Mouse (Mus musculus) myocyte (in vitro differentiated cells): ENCODE measurements around the gene Rbm38.

Source experiments
- CEBPB ChIP-seq: IDR thresholded peaks from 2 replicates; pipeline ENCODE4 v1.6.1; 2011; ENCODE audit warnings: mild to moderate bottlenecking, moderate library complexity; ENCODE audit not compliant: poor library complexity, insufficient read depth, severe bottlenecking
- E2F4 ChIP-seq: IDR thresholded peaks from one replicate; pipeline ENCODE4 v1.6.1; 2011; ENCODE audit warnings: mild to moderate bottlenecking, control low read depth, moderate library complexity; ENCODE audit not compliant: insufficient read depth
- MYOG ChIP-seq, 3 experiments: IDR thresholded peaks; one replicate each; pipeline ENCODE4 v1.6.1; 2011; ENCODE audit warnings: control low read depth in 2 of 3, low read depth in 2 of 3, mild to moderate bottlenecking in 2 of 3; ENCODE audit not compliant: insufficient read length in 2 of 3, control insufficient read depth in 1 of 3, insufficient read depth in 1 of 3
- POLR2A ChIP-seq: IDR thresholded peaks from one replicate; pipeline ENCODE4 v1.6.1; 2011; ENCODE audit warnings: low read depth, mild to moderate bottlenecking, control low read depth, moderate library complexity; ENCODE audit not compliant: insufficient read length
- POLR2AphosphoS2 ChIP-seq: IDR thresholded peaks from one replicate; pipeline ENCODE4 v1.6.1; 2011; ENCODE audit warnings: low read depth, control low read depth; ENCODE audit not compliant: insufficient read length
- SRF ChIP-seq: IDR thresholded peaks from one replicate; pipeline ENCODE4 v1.6.1; 2011; ENCODE audit warnings: low read depth; ENCODE audit not compliant: control insufficient read depth, insufficient read length
- TCF12 ChIP-seq: IDR thresholded peaks from one replicate; pipeline ENCODE4 v1.6.1; 2011; ENCODE audit warnings: mild to moderate bottlenecking, control low read depth; ENCODE audit not compliant: poor library complexity, insufficient read depth, severe bottlenecking
- USF1 ChIP-seq: IDR thresholded peaks from one replicate; pipeline ENCODE4 v1.6.1; 2011; ENCODE audit warnings: low read depth, mild to moderate bottlenecking, control low read depth, moderate library complexity

DNA sequence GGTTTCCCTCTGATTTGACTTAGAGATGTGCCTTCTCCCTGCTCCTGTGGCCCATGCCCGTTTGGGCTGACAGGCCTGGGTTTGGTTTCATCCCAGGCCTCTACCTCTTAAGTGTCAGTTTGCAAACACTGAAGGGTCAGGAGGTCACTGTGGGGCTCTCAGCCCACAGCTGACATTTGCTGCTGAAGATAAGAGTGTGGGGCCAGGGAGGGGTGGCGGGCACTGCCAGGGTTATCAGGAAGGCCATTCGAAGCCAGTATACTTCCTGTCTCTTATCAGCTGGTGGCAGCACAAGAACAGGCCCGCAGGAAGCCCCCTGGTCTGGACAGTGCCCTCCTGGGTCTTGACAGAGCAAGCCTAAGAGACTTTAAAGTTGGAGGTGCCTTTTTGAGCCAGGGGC, 14.7 kb downstream of the Rbm38 start:
- TF ChIP-seq SRF (no peak), CEBPB (no peak), POLR2A (no peak), TCF12 (no peak), MYOG (IDR thresholded peaks at IDR 0.05; ENCODE audit: control insufficient read depth in 1 of 3, insufficient read depth in 1 of 3, insufficient read length in 2 of 3, low read depth in 2 of 3) (no peak), POLR2AphosphoS2 (no peak), USF1 (no peak), E2F4 (no peak)
